Mouse (Mus musculus): ENCODE data around the gene Cyp2ab1. TPM values are rescaled to one million over a fixed set of nuclear protein-coding genes. Genes with fewer than 3 reads are reported as not detected.
"Not testable (repeated sequence)": the region's sequence is repeated elsewhere in the genome, so short reads cannot be mapped to it uniquely, and the experiment has no call there.

Cyp2ab1 gene
- 0.09 TPM for polyA plus RNA-seq (2021)

GRCm38 (mm10) chr16:20325286-20325685 lies at the start of gene Cyp2ab1:
Gene Cyp2ab1 (minus strand): TSS chr16:20325404.
- POLR2A ChIA-PET, result no interaction called here
- CTCF ChIA-PET, result no interaction called here

GRCm38 (mm10) chr16:20371731-20372130 lies 46.5 kb upstream of the Cyp2ab1 start:
- ChIA-PET POLR2A (no interaction called here), CTCF (interaction anchor here (0.6 kb wide), 1 partner anchor 208 kb away, joined by 3 read pairs; no protein-coding TSS in a partner anchor)
- H3K27me3 ChIP-seq, result no peaks in the 10 kb centered on the region
- no peak for DNase-seq (ENCODE audit: low read depth, low spot score)
- TF ChIP-seq CTCF (IDR thresholded peaks at IDR 0.05), result no peak
- in situ Hi-C loops (cut with MboI; ENCODE audit: low pct_unique_long_range_greater_than_20kb), result no loop called here
- ATAC-seq, result peak; percentile 54

More at GRCm38 (mm10) chr16:20325286-20325685, at the start of gene Cyp2ab1:
- in situ Hi-C loops (cut with MboI; ENCODE audit: low pct_unique_long_range_greater_than_20kb), result no loop called here
- no peaks in the 10 kb centered on the region for H3K27me3 ChIP-seq
- no peak for DNase-seq (ENCODE audit: low read depth, low spot score)
- ATAC-seq, result no peak
- TF ChIP-seq CTCF (IDR thresholded peaks at IDR 0.05), result no peak

- DNase-seq (ENCODE audit: low read depth, low spot score) (no peak), ATAC-seq (no peak)
- no peaks in the 10 kb centered on the region for H3K27me3 ChIP-seq
- ChIA-PET CTCF (no interaction called here), POLR2A (no interaction called here)
- no peak for TF ChIP-seq CTCF (IDR thresholded peaks at IDR 0.05)
- in situ Hi-C loops (cut with MboI; ENCODE audit: low pct_unique_long_range_greater_than_20kb), result no loop called here
Observed at GRCm38 (mm10) chr16:20368221-20368620, 43.0 kb upstream of the Cyp2ab1 start.

- POLR2A ChIA-PET, result no interaction called here
- no peak for TF ChIP-seq CTCF (IDR thresholded peaks at IDR 0.05)
- CTCF ChIA-PET, result no interaction called here
- no peak for DNase-seq (ENCODE audit: low read depth, low spot score)
- ATAC-seq, result no peak
- no peaks in the 10 kb centered on the region for H3K27me3 ChIP-seq
- in situ Hi-C loops (cut with MboI; ENCODE audit: low pct_unique_long_range_greater_than_20kb), result no loop called here
Observed at GRCm38 (mm10) chr16:20362121-20362520, 36.9 kb upstream of the Cyp2ab1 start.

- H3K27me3 ChIP-seq; in situ Hi-C loops (cut with MboI; ENCODE audit: low pct_unique_long_range_greater_than_20kb); DNase-seq (ENCODE audit: low read depth, low spot score); CTCF ChIA-PET; ATAC-seq; POLR2A ChIA-PET: not testable (repeated sequence)
Observed at GRCm38 (mm10) chr16:20361496-20361895, 36.3 kb upstream of the Cyp2ab1 start.

GRCm38 (mm10) chr16:20359643-20360295 lies 34.6 kb upstream of the Cyp2ab1 start:
- in situ Hi-C loops (cut with MboI; ENCODE audit: low pct_unique_long_range_greater_than_20kb), result no loop called here
- ATAC-seq (no peak), DNase-seq (ENCODE audit: low read depth, low spot score) (no peak)
- ChIA-PET POLR2A (no interaction called here), CTCF (no interaction called here)
- no peak for TF ChIP-seq CTCF (IDR thresholded peaks at IDR 0.05)
- no peaks in the 10 kb centered on the region for H3K27me3 ChIP-seq

- H3K27me3 ChIP-seq, result no peaks in the 10 kb centered on the region
- POLR2A ChIA-PET, result no interaction called here
- CTCF ChIA-PET, result no interaction called here
- TF ChIP-seq CTCF (IDR thresholded peaks at IDR 0.05), result no peak
- ATAC-seq, result no peak
- DNase-seq (ENCODE audit: low read depth, low spot score), result no peak
- in situ Hi-C loops (cut with MboI; ENCODE audit: low pct_unique_long_range_greater_than_20kb), result no loop called here
Observed at GRCm38 (mm10) chr16:20357837-20358236, 32.6 kb upstream of the Cyp2ab1 start.

- ATAC-seq (no peak), DNase-seq (ENCODE audit: low read depth, low spot score) (no peak)
- H3K27me3 ChIP-seq, result no peaks in the 10 kb centered on the region
- POLR2A ChIA-PET, result no interaction called here
- in situ Hi-C loops (cut with MboI; ENCODE audit: low pct_unique_long_range_greater_than_20kb), result no loop called here
- TF ChIP-seq CTCF (IDR thresholded peaks at IDR 0.05), result no peak
- CTCF ChIA-PET, result no interaction called here
Observed at GRCm38 (mm10) chr16:20354762-20355161, 29.6 kb upstream of the Cyp2ab1 start.

- no peak for DNase-seq (ENCODE audit: low read depth, low spot score)
- ChIA-PET CTCF (no interaction called here), POLR2A (no interaction called here)
Observed at GRCm38 (mm10) chr16:20354011-20354410, 28.8 kb upstream of the Cyp2ab1 start.

GRCm38 (mm10) chr16:20345464-20345863 lies 20.3 kb upstream of the Cyp2ab1 start:
- ChIA-PET CTCF (no interaction called here), POLR2A (no interaction called here)
- DNase-seq (ENCODE audit: low read depth, low spot score) (no peak), ATAC-seq (no peak)
- in situ Hi-C loops (cut with MboI; ENCODE audit: low pct_unique_long_range_greater_than_20kb), result no loop called here
- no peaks in the 10 kb centered on the region for H3K27me3 ChIP-seq
- no peak for TF ChIP-seq CTCF (IDR thresholded peaks at IDR 0.05)

More at GRCm38 (mm10) chr16:20354011-20354410, 28.8 kb upstream of the Cyp2ab1 start:
- ATAC-seq, result no peak
- no peak for TF ChIP-seq CTCF (IDR thresholded peaks at IDR 0.05)
- in situ Hi-C loops (cut with MboI; ENCODE audit: low pct_unique_long_range_greater_than_20kb), result no loop called here
- no peaks in the 10 kb centered on the region for H3K27me3 ChIP-seq

GRCm38 (mm10) chr16:20338616-20339015 lies 13.4 kb upstream of the Cyp2ab1 start:
- H3K27me3 ChIP-seq, result no peaks in the 10 kb centered on the region
- DNase-seq (ENCODE audit: low read depth, low spot score) (no peak), ATAC-seq (no peak)
- no peak for TF ChIP-seq CTCF (IDR thresholded peaks at IDR 0.05)
- ChIA-PET POLR2A (no interaction called here), CTCF (no interaction called here)
- in situ Hi-C loops (cut with MboI; ENCODE audit: low pct_unique_long_range_greater_than_20kb), result no loop called here

GRCm38 (mm10) chr16:20334918-20335317 lies 9.7 kb upstream of the Cyp2ab1 start:
- in situ Hi-C loops (cut with MboI; ENCODE audit: low pct_unique_long_range_greater_than_20kb), result no loop called here
- ChIA-PET CTCF (no interaction called here), POLR2A (no interaction called here)
- H3K27me3 ChIP-seq, result no peaks in the 10 kb centered on the region
- DNase-seq (ENCODE audit: low read depth, low spot score) (no peak), ATAC-seq (no peak)
- no peak for TF ChIP-seq CTCF (IDR thresholded peaks at IDR 0.05)
